Mouse (Mus musculus) heart, postnatal 0 days (tissue): ENCODE measurements at regions not wholly inside any gene's neighbourhood (a gene's known extent, or its start where the extent isn't known, plus 50 kb on each side); places are given as distances from the start of the nearest gene placed in this dataset.

Experiments used
- CTCF ChIP-seq: IDR thresholded peaks from 2 replicates; pipeline ENCODE4 v1.5.1; 2016; ENCODE audit warnings: antibody characterized with exemption, control low read depth, low read depth
- EP300 ChIP-seq: IDR thresholded peaks from 2 replicates; pipeline ENCODE4 v1.6.1; 2016; ENCODE audit warnings: antibody characterized with exemption, low read depth

GRCm38 (mm10) chr5:119232941-119233340 lies 437.5 kb upstream of the Tbx3 start:
- TF ChIP-seq CTCF (no peak), EP300 (no peak)
